Mouse (Mus musculus) testis, adult 2 months (tissue): ENCODE results near the gene Trim38.

Experiments used
- CTCF ChIP-seq: fragments of 200-500 bp; IDR thresholded peaks from 2 replicates; pipeline ENCODE4 v1.5.1; 2012; ENCODE audit warnings: low read depth, mild to moderate bottlenecking, inconsistent platforms, low read length, moderate library complexity; ENCODE audit not compliant: control insufficient read depth, insufficient read depth, insufficient replicate concordance
- POLR2A ChIP-seq: fragments of 200-500 bp; IDR thresholded peaks from 2 replicates; pipeline ENCODE4 v1.6.1; 2012; ENCODE audit warnings: low read depth, mild to moderate bottlenecking, inconsistent platforms, low read length, moderate library complexity; ENCODE audit not compliant: control insufficient read depth

DNA sequence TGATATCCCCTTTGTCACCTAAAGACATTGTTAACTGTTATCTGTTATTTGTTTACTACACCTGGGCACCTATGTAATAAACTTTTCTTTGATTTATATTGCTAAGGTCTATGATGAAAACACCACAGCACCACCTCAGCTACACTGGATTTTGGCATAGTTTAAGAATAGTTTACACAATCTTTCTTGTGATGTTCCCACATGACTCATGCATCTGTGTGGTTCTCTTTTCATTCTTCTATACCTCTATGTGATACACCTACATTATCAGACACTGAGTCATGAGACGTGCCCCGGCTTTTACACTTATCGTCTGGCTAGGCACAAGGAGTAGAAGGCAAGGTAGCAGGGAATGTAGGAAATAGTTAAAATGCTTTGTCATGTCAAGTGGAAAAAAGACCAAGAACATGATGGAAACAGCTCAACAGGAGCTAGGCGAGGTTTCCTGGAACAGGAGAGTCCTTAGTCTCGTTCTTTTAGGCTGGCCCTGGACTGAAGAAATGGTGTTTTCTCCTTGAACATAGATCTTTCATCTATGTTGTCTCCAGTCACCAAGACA is 20.1 kb upstream of the Trim38 start:
- no peak for TF ChIP-seq CTCF
- no peak for TF ChIP-seq POLR2A
